Mouse (Mus musculus): ENCODE results near the gene Olfr157. TPM values are rescaled to one million over a fixed set of nuclear protein-coding genes. Genes with fewer than 3 reads are reported as not detected.
"Not testable (repeated sequence)": the region's sequence is repeated elsewhere in the genome, so short reads cannot be mapped to it uniquely, and the experiment has no call there.

Gene Olfr157
- total RNA-seq, 2 experiments from 2014 or later: not detected

DNA sequence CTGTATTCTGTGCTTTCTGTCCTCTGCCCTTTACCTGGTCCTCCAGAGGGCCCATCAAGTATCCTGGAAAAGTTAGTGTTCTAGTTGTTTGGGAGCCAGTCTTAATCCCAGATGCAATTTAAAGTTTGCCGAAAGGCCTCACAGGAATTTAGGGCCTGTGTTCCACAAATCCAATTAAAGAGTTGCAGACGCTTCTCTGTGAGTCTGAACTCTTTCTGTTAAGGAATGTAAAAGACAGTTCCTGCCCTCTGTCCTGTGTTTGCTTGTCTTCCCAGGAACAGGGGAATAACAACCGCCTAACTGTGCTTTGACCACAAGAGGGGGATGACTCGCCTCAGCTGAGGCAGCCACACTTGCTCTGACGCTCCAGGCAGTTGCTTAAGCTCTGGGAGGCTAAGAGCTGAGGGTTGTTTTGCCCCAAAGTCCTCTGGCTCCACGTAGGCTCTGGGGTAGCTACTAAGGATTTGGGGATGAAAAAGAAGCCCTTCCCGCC is 16.1 kb downstream of the Olfr157 start, which contains the start of gene Olfr156:
TSS of gene Olfr156 (minus strand) at position 51 of the 493 bp plus-strand sequence.
- intact Hi-C loops (cut with DNase I): loop anchor here (5.0 kb wide), 1 partner anchor 38 kb away; no protein-coding TSS in a partner anchor
- DNase-seq (ENCODE audit: low spot score in 2 of 2): peak in 1 of 2 experiments; percentile 22

DNA sequence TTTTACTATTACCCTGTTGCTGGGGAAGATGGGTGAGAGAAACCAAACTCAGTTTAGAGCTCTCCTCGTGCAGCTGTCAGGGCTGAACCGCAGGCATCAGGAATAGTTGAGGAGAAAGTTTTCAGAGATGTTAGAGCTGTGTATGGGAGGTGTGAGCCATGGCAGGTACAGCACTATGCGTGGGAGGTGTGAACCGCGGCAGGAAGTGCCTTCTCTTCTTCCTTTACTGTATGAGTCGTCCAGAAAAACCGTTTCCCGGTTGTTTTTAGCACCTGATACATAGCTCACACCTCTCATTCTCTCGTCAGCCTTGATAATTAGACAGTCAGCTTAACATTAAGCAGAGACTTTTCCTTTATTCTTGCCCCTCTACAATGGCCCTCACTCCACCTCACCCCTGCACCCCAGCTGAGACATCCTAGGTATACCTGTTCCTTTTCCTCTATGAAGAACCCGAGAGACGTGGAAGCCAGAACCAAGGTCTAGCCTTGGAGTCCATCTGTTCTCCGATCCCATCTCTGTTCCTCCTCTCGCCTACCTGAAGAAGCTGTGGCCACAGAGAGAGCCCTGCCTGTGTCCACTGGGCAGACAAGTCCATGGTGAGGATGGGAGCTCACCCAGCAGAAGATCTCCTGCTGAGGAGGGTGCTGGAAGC is 17.0 kb downstream of the Olfr157 start:
- intact Hi-C loops (cut with DNase I): loop anchor here (5.0 kb wide), 1 partner anchor 39 kb away; no protein-coding TSS in a partner anchor
- peak in 1 of 2 experiments; percentile 3 for DNase-seq (ENCODE audit: low spot score in 2 of 2)

DNA sequence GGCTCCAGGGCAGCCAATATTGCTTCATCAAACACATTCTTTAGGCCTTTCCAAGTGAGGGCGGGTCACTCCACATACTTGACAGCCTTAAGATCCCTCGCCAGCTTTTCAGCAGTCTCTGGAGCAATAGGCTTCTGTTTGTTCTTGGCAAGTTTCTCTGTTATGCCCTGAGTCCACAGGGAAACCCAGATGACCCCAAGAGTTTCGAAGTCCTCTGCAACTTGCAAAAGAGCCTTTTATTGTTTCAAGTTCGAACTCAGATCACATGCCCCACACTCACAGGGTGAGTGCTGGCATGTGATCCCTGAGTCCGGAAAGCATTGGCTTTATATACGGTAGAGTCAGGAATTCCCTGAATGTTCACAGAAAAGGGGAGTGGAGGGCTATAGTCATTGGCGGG is 41.1 kb downstream of the Olfr157 start:
- DNase-seq (ENCODE audit: low spot score in 2 of 2): no peak
- intact Hi-C loops (cut with DNase I): no loop called here

DNA sequence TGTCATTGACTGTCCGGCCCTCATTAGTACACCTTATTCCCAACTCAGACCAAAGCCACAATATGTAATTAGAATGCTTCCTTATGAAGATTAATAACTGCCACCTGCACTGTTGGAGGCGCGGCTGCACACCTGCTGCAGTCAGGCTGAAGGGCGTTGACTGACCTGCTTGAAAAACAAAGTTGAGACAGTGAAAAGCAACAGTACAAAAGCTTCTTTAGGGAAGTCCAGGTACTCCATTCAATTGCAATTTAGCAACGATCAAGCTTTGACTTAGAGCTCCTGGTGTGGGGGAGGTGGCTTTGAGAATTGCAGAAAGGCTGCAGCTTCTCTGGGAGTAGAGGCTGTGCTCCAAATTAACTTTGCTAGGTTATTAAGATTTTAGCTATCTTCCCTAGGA is 44.2 kb downstream of the Olfr157 start:
- intact Hi-C loops (cut with DNase I); DNase-seq (ENCODE audit: low spot score in 2 of 2): not testable (repeated sequence)

DNA sequence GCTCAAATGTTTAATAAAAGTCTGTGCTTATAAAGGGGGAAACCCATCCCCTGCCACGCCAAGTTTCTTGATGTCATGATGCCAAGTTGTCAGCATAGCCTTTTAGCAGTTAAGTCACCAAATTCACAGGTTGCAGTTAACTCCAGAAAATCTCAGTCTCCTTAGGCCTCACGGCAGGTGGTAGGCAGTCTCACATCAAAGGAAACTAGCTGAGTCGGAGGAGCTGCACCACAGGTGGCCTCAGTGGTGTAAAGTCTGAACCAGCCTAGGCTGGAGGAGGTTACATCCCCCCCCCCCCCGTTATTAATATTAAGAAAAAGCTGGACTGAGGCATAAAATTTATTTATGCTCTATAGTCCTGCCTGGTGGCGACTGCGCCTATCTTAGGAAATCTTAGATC is 44.7 kb downstream of the Olfr157 start:
- DNase-seq (ENCODE audit: low spot score in 2 of 2): no peak
- intact Hi-C loops (cut with DNase I): no loop called here

Other genes with a start within 250 kb of the Olfr157 start
- 10 to 100 TPM; 38.5 to 43.3 TPM for gene Npr2, start 208.3 kb downstream of the Olfr157 start, total RNA-seq (2021)
- gene Spag8, start 186.6 kb downstream of the Olfr157 start, total RNA-seq (2021): under 1 TPM; 0.68 to 0.75 TPM
- 10 to 100 TPM; 32.7 to 36.7 TPM for gene Hint2, start 183.7 kb downstream of the Olfr157 start, total RNA-seq (2021)
- 10 to 100 TPM; 66.6 to 75.5 TPM for gene Tmem8b, start 171.2 kb downstream of the Olfr157 start, total RNA-seq (2021)
- gene Fam221b, start 171.1 kb downstream of the Olfr157 start, total RNA-seq (2021): 1 to 10 TPM; 1.3 to 1.8 TPM
- gene Olfr70, start 139.4 kb downstream of the Olfr157 start, total RNA-seq (2021): not detected
- gene Olfr71, start 129.9 kb downstream of the Olfr157 start, total RNA-seq (2021): not detected
- under 1 TPM; 0.64 to 0.68 TPM for gene Hrct1, start 113.0 kb downstream of the Olfr157 start, total RNA-seq (2021)
- under 1 TPM; 0.48 to 0.53 TPM for gene Spaar, start 110.2 kb downstream of the Olfr157 start, total RNA-seq (2021)
- not detected for gene Olfr159, start 69.2 kb downstream of the Olfr157 start, total RNA-seq (2021)
- not detected for gene Olfr156, start 16.3 kb downstream of the Olfr157 start, total RNA-seq (2021)
- gene Olfr155, start 11.4 kb upstream of the Olfr157 start, total RNA-seq (2021): not detected
- gene Reck, start 35.3 kb upstream of the Olfr157 start, total RNA-seq (2021): 1 to 10 TPM; 5.6 to 7.3 TPM
- gene Glipr2, start 117.2 kb upstream of the Olfr157 start, total RNA-seq (2021): 1 to 10 TPM; 1.7 to 2.0 TPM
- gene Ccin, start 143.3 kb upstream of the Olfr157 start, total RNA-seq (2021): not detected
- 100 to 1,000 TPM; 300 to 308 TPM for gene Clta, start 164.3 kb upstream of the Olfr157 start, total RNA-seq (2021)
- 10 to 100 TPM; 38.2 to 49.6 TPM for gene Gne, start 244.0 kb upstream of the Olfr157 start, total RNA-seq (2021)

Data from left cerebral cortex, postnatal 14 days (tissue).